Mouse (Mus musculus) cortical plate, adult 2 months (tissue): Measurements from ENCODE around the gene Adamts14.

Experiments used
- CTCF ChIP-seq: fragments of 200-500 bp; IDR thresholded peaks from 2 replicates; pipeline ENCODE4 v1.5.1; 2011; ENCODE audit warnings: mild to moderate bottlenecking, control low read depth, low read length; ENCODE audit not compliant: insufficient read depth; ENCODE audit errors: extremely low read depth
- POLR2A ChIP-seq: fragments of 200-500 bp; IDR thresholded peaks from 2 replicates; pipeline ENCODE4 v1.6.1; 2011; ENCODE audit warnings: mild to moderate bottlenecking, low read length, control low read depth; ENCODE audit not compliant: insufficient read depth; ENCODE audit errors: extremely low read depth

DNA sequence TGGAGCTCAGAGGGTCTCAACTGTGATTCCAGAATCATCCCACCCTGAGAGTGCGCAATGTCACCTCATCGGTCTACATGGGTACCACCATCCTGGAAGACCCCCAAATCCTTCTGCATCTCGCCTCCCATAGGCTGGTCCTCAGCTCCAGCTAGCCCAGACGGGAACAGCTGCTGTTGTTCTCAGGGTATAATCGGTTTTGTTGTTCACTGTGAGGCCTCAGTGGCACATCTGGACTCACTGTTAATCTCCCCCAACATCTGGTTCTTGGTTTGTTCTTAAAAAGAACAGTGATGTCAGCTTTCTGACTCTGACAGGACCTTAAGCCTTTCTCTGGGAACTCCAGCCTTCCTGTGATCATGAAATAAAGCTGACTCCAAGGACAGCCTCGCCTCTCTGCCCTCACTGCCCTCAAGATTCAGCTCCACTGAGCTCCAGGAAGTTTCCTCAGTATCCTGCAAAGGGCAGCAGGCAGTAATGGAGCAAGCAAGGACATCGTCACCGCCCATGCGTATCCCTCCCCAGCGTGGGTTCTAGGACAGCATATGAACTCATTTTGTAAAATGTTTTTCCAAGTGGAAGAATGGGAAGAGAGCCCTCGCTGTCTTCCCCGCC, 35.6 kb upstream of the Adamts14 start:
- no peak for TF ChIP-seq POLR2A
- TF ChIP-seq CTCF, result no peak
